Mouse (Mus musculus): ENCODE data around the gene Ccdc3.

Gene Ccdc3

GRCm38 (mm10) chr2:5161002-5161745, 23.6 kb downstream of the Ccdc3 start:
- no peak for DNase-seq (ENCODE audit: extremely low spot score, low read depth, low spot score)

DNA sequence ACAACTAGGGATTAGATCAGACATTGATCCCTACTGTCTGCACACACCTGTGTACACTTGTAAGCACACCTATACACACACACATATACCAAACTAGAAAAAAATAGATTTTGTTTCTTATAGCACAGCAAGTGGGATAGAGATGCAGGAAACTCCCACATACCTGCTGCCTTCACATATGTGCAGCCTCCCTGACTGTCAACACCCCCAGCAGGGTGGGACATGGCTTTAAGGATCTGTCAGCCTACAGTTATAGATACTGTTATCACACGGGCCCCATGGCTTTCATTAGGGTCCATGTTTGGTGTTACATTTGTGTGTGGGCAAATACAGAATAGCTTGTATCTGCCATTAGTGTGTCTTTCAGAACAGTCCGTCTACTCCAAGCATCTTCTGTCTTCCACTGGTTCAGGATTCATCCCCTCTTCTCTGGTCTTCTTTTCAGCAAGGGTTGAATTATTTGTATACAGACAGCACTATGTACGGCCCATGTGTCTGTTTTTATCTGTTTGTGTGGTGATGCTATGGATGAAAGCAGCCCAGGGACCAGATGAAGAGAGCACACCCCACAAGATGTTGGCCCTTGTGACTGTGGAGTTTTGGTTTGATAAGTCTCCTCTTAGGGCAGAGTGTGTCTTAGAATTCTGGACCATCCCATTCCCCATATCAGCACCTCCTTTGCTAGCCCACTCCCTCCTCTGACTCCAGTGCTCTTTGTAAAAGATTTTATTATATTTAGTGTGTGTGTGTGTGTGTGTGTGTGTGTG, 24.5 kb downstream of the Ccdc3 start:
- no peak for DNase-seq (ENCODE audit: extremely low spot score, low read depth, low spot score)

- DNase-seq (ENCODE audit: extremely low spot score, low read depth, low spot score) = no peak
Observed at GRCm38 (mm10) chr2:5162756-5163155, 25.2 kb downstream of the Ccdc3 start.

DNA sequence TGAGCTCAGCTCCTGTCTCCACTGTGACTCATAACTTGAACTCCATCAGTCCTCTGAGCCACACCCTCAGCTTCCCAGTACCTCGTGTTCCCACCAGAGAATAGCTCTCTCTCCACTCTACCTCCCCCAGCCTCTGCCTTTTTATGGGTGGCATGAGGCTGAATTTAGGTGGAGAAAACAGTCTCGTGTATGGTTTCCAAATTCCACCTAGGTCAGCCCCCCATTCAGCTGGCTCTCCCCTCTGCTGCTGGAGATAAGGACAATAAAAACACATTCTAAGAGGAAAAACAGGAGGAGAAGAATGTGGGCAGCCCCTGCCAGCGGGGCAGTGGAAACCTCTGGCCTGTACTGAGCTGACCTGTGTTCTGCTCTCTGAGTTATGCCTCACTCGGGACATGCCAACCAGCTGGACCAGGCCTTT, 28.4 kb downstream of the Ccdc3 start:
- DNase-seq (ENCODE audit: extremely low spot score, low read depth, low spot score) = no peak

DNA sequence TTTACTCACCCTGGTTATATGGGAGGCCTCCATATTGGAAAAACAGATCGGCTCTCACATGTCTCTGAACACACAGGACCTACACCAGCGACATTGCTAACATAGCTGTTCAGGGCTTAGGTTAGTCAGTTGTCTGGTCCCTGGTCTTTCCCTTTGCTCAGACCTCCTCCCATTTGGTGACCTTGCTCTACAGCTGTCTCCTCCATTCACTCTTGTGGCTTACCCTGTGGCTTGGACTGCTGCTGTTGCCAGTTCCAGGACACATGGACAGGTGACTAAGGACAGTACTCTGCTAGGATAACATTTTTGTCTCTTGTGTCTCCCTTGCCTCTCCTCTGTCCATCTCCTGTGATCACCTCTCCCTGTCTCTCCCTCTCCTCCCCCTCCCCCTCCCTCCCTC, 29.2 kb downstream of the Ccdc3 start:
- no peak for DNase-seq (ENCODE audit: extremely low spot score, low read depth, low spot score)

- no peak for DNase-seq (ENCODE audit: extremely low spot score, low read depth, low spot score)
Observed at GRCm38 (mm10) chr2:5170815-5171214, 33.2 kb downstream of the Ccdc3 start.

DNA sequence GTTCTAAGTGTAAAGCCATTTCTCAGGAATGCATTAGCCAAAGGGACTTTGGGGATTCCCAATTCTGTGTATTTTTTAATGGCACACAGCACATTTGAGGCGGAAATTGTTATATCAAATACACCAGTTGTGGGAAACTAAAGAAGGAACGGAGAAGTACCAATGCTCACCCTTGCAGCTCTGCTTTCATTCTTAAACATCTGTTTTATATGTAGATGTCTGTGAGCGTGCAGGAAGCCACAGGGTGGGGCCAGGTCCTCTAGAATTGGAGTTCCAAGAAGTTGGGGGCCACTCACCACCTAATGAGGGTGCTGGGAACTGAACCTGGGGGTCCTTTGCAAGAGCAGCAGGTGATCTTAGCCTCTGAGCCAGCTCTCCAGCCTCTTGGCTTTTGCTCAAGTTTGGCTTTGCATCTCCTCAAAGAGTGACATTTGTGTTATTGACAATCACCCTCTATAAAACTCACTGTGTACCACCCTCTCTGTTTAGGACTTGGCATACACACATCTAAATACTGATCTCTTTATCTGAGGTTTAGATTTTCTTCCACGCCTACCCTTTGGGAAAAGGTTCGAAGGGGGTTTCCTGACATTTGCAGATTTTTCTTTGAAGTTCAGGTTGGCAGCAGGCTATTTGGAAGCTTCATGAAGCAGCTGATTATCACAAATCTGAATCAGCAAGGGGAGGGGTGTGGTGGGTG, 33.9 kb downstream of the Ccdc3 start:
- DNase-seq (ENCODE audit: extremely low spot score, low read depth, low spot score) = no peak

GRCm38 (mm10) chr2:5172773-5173172, 35.2 kb downstream of the Ccdc3 start:
- no peak for DNase-seq (ENCODE audit: extremely low spot score, low read depth, low spot score)

DNA sequence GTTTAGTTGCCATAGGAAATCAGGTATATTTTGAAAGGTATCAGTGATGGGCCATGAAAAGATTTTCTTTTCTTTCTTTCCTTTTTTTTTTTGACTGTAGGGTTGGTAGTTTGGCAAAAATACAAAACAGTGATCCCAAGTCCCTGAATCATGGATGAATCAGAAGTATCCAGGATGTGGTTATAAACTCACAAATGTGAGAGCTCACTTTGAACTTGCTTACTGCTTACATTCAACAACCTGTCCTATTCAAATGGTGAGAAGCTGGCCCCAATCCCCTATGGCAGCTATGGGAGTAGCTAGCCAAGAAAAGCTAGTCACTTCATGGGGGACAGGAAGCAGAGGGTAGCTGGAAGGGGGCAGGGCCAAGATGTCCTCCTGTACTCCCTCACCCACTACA, 37.1 kb downstream of the Ccdc3 start:
- DNase-seq (ENCODE audit: extremely low spot score, low read depth, low spot score) = no peak

- DNase-seq (ENCODE audit: extremely low spot score, low read depth, low spot score) = no peak
Observed at GRCm38 (mm10) chr2:5181462-5182443, 44.2 kb downstream of the Ccdc3 start.

GRCm38 (mm10) chr2:5184166-5184565, 46.6 kb downstream of the Ccdc3 start:
- DNase-seq (ENCODE audit: extremely low spot score, low read depth, low spot score) = no peak

GRCm38 (mm10) chr2:5185631-5186030, 48.1 kb downstream of the Ccdc3 start:
- DNase-seq (ENCODE audit: extremely low spot score, low read depth, low spot score) = no peak

- DNase-seq (ENCODE audit: extremely low spot score, low read depth, low spot score) = no peak
Observed at GRCm38 (mm10) chr2:5192156-5192555, 54.6 kb downstream of the Ccdc3 start.

- no peak for DNase-seq (ENCODE audit: extremely low spot score, low read depth, low spot score)
Observed at GRCm38 (mm10) chr2:5193071-5193470, 55.5 kb downstream of the Ccdc3 start.

- no peak for DNase-seq (ENCODE audit: extremely low spot score, low read depth, low spot score)
Observed at GRCm38 (mm10) chr2:5194701-5195215, 57.2 kb downstream of the Ccdc3 start.

DNA sequence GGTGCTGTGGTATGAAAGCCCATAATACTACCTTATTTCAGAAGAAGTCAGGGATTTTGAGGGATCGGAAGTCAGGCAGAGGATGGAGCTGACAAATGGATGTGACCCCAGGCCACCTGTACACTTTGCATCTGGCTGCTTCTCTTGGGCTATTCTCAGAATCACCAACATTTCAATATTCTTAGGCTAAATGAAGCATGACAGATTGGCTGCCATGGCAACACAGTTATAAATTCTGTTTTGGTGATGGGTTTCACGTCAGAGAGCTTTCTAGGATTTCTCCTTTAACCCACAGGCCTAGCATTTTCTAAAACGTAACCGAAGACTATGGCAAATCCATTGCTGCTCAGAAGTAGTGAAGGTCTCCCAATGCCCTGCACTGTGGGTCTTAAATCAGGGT, 59.9 kb downstream of the Ccdc3 start:
- no peak for DNase-seq (ENCODE audit: extremely low spot score, low read depth, low spot score)

- no peak for DNase-seq (ENCODE audit: extremely low spot score, low read depth, low spot score)
Observed at GRCm38 (mm10) chr2:5199289-5199688, 61.7 kb downstream of the Ccdc3 start.

- DNase-seq (ENCODE audit: extremely low spot score, low read depth, low spot score) = no peak
Observed at GRCm38 (mm10) chr2:5200817-5201364, 63.3 kb downstream of the Ccdc3 start.

GRCm38 (mm10) chr2:5203146-5203545, 65.6 kb downstream of the Ccdc3 start:
- DNase-seq (ENCODE audit: extremely low spot score, low read depth, low spot score) = no peak

DNA sequence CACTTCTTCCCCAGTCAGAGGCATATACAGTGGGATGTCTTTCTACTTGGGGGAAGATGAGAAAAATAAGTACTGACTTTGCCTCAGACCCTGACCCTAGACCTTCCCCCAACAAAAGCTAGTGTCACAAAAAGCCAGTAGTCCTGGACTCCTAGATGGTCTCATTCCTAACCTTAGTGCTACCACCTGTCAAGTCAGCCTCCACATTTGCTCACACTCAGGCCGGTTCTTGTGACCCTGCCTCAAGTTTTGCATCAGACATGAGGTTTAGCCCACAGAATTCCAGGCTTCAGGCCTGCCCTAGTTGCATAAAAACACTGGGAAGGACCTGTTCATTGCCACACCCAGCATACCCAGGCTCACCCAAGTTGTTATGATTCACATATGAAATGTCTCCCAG, 67.4 kb downstream of the Ccdc3 start:
- DNase-seq (ENCODE audit: extremely low spot score, low read depth, low spot score) = no peak
